Mouse (Mus musculus): Measurements from ENCODE around the gene Gm7030.
"Not testable (repeated sequence)": the region's sequence is repeated elsewhere in the genome, so short reads cannot be mapped to it uniquely, and the experiment has no call there.

Gm7030 gene

GRCm38 (mm10) chr17:36135421-36136231 lies 6.4 kb upstream of the Gm7030 start:
- DNase-seq (ENCODE audit: low spot score in 2 of 2), result not testable (repeated sequence)

GRCm38 (mm10) chr17:36131516-36132265 lies 2.5 kb upstream of the Gm7030 start:
- DNase-seq (ENCODE audit: low spot score in 2 of 2), result no peak

GRCm38 (mm10) chr17:36128525-36128924 lies 700 bp downstream of the Gm7030 start:
- not testable (repeated sequence) for DNase-seq (ENCODE audit: low spot score in 2 of 2)

- not testable (repeated sequence) for DNase-seq (ENCODE audit: low spot score in 2 of 2)
Measured at GRCm38 (mm10) chr17:36124111-36124510, 5.1 kb downstream of the Gm7030 start.

DNA sequence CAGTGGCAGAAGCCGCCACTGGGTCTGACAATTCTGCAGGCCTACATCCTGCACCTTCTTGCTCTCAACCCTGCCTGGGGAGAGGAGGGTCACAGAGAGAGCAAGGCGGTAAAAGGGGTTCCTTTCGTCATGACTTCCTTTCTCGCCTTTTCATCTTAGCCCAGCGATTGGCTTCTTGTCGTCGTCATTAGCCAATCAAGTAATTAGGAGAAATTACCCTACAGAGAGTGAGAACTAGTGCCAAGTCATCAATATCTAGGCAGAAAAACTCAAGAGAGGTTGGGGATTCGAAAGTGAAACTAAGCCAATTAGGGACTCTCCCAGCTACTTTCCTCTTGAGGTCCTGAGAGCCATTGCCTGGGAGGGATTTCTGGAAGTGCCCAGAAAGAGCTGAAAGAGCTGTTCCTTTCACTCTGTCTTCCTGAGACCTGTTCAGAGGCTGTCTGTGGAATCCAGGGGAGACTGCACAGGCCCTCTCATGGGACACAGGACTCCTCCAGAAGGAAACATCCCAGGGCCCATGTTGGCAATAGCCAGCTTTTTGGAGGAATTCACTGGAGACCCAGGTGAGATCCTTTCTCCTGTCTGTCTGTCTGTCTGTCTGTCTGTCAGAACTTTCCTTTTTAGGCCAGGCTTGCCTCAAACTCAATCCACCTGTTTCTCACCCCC lies 7.7 kb downstream of the Gm7030 start, which contains the start of gene Gm19684:
Gene Gm19684, plus strand, starts transcription at position 327 of the 669 bp plus-strand sequence.
- DNase-seq (ENCODE audit: low spot score in 2 of 2), result peak in 1 of 2 experiments; percentile 49

DNA sequence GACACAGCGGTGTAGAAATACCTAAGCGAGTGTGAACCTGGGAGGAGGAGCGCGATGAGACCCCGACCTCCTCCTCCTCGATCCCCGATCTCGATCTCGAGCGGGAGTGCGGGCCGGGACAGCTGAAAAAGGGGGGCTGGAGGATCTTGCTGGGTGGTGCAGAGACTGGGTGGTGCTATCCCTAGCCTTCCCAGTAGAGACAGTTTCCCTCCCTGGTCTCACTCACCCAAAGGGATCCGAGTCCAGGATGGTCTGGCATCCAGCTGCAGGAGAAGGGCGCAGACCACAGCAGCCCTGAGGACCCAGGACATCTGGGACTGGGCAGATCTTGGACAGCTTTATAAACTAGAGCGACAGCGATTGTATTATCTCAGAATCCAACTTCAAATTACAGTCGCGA lies 8.4 kb downstream of the Gm7030 start:
- not testable (repeated sequence) for DNase-seq (ENCODE audit: low spot score in 2 of 2)

GRCm38 (mm10) chr17:36116545-36116944 lies 12.7 kb downstream of the Gm7030 start:
- peak in 1 of 2 experiments; percentile 12 for DNase-seq (ENCODE audit: low spot score in 2 of 2)

- peak; percentile 26 to 41 for DNase-seq (ENCODE audit: low spot score in 2 of 2)
Measured at GRCm38 (mm10) chr17:36113979-36114593, 15.1 kb downstream of the Gm7030 start.

- DNase-seq (ENCODE audit: low spot score in 2 of 2), result peak; percentile 43 to 48
Measured at GRCm38 (mm10) chr17:36111510-36111868, 17.7 kb downstream of the Gm7030 start.

DNA sequence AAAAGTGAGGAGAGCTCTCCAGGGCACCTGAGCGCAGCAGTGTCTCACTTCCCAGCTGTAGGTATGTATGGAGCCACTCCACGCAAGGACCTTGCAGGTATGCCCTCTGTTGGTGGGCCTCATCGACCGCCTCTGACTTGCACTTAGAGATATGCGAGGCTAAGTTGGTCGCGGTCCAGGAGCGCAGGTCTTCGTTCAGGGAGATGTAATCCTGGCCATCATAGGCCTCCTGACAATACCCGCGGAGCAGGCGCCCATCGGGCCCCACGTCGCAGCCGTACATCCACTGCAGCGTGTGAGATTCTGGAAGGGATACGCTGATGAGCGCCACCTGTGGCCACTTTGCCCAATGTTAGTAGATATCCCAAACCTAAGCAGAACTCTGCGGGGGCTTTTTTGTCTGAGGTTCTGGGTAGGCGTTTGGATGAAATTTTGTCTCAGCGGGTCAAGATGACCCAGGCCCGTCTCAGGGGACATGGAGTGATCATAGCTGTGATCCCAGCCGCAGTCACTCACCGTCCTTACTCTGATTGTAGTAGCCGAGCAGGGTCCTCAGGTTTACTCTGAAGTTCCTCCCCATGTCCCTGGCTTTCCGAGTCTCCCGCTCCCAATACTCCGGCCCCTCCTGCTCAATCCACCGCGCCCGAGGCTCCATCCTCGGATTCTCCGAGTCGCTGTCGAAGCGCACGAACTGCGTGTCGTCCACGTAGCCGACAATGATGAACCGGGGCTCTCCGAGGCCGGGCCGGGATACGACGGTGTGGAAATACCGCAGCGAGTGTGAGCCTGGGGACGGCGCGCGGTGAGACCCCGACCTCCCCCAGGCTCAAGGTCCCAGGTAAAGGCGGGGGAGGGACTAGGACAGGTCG lies 18.4 kb downstream of the Gm7030 start:
- DNase-seq (ENCODE audit: low spot score in 2 of 2), result peak in 1 of 2 experiments; percentile 28

GRCm38 (mm10) chr17:36110129-36110528 lies 19.1 kb downstream of the Gm7030 start:
- peak in 1 of 2 experiments; percentile 22 for DNase-seq (ENCODE audit: low spot score in 2 of 2)

DNA sequence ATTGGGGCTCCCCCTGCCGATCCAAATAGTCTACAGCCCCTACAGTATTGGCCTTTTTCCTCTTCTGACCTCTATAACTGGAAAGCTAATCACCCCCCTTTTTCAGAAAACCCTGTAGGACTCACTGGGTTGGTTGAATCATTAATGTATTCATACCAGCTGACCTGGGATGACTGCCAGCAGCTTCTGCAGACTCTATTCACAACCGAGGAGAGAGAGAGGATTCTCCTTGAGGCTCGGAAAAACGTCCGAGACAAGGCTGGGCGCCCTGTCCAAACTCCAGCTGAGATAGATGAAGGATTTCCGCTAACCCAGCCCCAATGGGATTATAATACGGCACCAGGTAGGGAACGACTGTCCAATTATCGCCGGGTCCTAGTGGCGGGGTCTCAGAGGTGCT lies 27.1 kb downstream of the Gm7030 start:
- peak in 1 of 2 experiments; percentile 22 for DNase-seq (ENCODE audit: low spot score in 2 of 2)

GRCm38 (mm10) chr17:36099603-36100002 lies 29.6 kb downstream of the Gm7030 start:
- DNase-seq (ENCODE audit: low spot score in 2 of 2), result not testable (repeated sequence)

DNA sequence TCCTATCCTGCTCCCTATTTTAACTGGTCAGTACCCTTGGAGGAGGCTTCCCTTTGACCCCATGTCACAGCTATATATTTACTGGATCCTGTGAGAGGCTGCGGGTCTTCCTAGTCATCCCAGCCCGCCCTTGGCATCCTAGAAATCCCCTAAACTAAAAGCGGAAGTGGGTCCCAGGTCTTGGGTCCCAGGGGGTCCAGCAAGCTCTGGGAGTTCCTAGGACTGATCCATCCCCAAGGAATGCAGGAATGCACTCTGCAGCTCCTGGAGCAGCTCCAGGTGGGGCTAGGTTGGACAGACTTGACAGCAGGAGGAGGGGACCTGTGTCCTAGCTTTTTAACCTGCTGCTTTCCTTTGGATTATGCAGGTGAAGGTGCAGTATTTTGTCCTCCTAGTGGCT lies 35.3 kb downstream of the Gm7030 start:
- peak in 1 of 2 experiments; percentile 9 for DNase-seq (ENCODE audit: low spot score in 2 of 2)

DNA sequence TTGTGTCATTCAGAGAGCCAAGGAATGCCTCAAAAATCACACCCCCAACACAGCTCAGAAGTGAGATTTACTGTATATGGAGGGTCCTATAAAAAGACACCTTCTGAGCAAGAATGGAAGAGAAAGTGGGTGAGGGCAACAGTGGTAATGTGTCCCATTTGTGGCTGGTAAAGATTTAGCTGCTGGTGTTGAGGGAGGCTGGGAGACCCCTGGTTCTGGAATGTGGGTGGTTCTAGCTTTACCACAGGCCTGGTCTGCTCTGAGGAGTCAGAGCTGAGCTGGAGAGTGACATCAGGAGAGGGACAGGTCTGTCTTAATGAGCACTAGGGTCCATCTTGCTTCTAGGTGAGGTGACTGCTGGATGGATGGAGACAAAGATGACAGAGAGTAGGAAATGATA lies 36.7 kb downstream of the Gm7030 start:
- DNase-seq (ENCODE audit: low spot score in 2 of 2), result not testable (repeated sequence)

DNA sequence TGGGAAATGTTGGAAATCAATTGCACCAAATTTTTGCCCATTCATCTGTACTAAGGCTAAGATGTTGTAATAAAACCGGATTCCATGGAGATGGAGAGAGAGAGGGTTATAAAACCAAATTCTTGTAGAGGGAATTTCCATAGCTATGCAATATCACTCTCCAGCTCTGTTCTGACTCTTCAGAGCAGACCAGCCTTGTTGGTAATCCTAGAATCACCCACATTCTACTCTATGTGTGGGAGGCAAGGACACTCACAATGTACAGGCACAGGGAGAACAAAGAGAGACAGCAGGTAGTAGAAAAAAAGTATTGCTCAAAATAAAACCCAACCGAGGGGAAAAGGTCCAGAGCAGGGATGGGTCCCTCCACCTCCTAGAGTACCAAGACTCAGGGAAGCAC lies 37.3 kb downstream of the Gm7030 start:
- not testable (repeated sequence) for DNase-seq (ENCODE audit: low spot score in 2 of 2)

GRCm38 (mm10) chr17:36085976-36086375 lies 43.2 kb downstream of the Gm7030 start:
- not testable (repeated sequence) for DNase-seq (ENCODE audit: low spot score in 2 of 2)

GRCm38 (mm10) chr17:36083870-36084451 lies 45.3 kb downstream of the Gm7030 start:
- DNase-seq (ENCODE audit: low spot score in 2 of 2), result no peak

DNA sequence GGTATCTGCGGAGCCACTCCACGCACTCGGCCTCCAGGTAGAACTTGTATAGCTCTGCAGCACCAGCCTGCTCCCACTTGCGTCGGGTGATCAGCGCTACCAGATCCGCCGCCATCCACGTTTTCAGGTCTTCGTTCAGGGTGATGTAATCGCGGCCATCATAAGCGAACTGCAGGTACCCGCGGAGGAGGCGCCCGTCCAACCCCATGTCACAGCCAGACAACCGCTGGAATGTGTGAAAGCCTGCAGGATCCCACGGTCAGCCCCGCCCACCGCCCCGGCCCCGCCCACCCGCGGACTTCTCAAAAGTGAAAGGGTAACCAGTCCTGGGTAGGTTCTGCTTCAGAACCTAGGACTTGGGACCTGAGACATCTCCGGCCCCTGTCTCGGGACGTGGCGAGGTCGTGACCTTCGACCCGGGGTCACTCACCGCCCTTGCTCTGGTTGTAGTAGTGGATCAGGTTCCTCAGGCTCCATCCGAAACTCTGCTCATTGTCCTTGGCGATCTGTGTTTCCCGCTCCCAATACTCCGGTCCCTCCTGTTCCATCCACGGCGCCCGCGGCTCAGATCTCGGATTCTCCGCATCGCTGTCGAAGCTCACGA lies 45.9 kb downstream of the Gm7030 start:
- peak; percentile 33 to 39 for DNase-seq (ENCODE audit: low spot score in 2 of 2)

All from right cerebral cortex, postnatal 10 days (tissue).